Mouse (Mus musculus): ENCODE measurements around the gene Slc9a3r1.

The Slc9a3r1 gene

GRCm38 (mm10) chr11:115188539-115189231 lies 25.5 kb downstream of the Slc9a3r1 start:
- DNase-seq (ENCODE audit: low read depth, low spot score), result no peak

GRCm38 (mm10) chr11:115189304-115189703 lies 26.2 kb downstream of the Slc9a3r1 start:
- DNase-seq (ENCODE audit: low read depth, low spot score), result no peak

GRCm38 (mm10) chr11:115192180-115192579 lies 29.0 kb downstream of the Slc9a3r1 start:
- no peak for DNase-seq (ENCODE audit: low read depth, low spot score)

- no peak for DNase-seq (ENCODE audit: low read depth, low spot score)
These were observed 31.6 kb downstream of the Slc9a3r1 start for GRCm38 (mm10) chr11:115194693-115195092.

- no peak for DNase-seq (ENCODE audit: low read depth, low spot score)
These were observed 32.8 kb downstream of the Slc9a3r1 start for GRCm38 (mm10) chr11:115195933-115196332.

GRCm38 (mm10) chr11:115197558-115197957 lies 34.4 kb downstream of the Slc9a3r1 start:
- DNase-seq (ENCODE audit: low read depth, low spot score), result no peak

GRCm38 (mm10) chr11:115198932-115199384 lies 35.8 kb downstream of the Slc9a3r1 start:
- no peak for DNase-seq (ENCODE audit: low read depth, low spot score)

GRCm38 (mm10) chr11:115200520-115200919 lies 37.4 kb downstream of the Slc9a3r1 start:
- no peak for DNase-seq (ENCODE audit: low read depth, low spot score)

- DNase-seq (ENCODE audit: low read depth, low spot score), result no peak
These were observed 39.2 kb downstream of the Slc9a3r1 start for GRCm38 (mm10) chr11:115202316-115202715.

- DNase-seq (ENCODE audit: low read depth, low spot score), result no peak
These were observed 39.6 kb downstream of the Slc9a3r1 start for GRCm38 (mm10) chr11:115202756-115203155.

- no peak for DNase-seq (ENCODE audit: low read depth, low spot score)
These were observed 45.0 kb downstream of the Slc9a3r1 start for GRCm38 (mm10) chr11:115208126-115208525.

- no peak for DNase-seq (ENCODE audit: low read depth, low spot score)
These were observed 45.9 kb downstream of the Slc9a3r1 start for GRCm38 (mm10) chr11:115208776-115209732.

GRCm38 (mm10) chr11:115209958-115210357 lies 46.8 kb downstream of the Slc9a3r1 start:
- DNase-seq (ENCODE audit: low read depth, low spot score), result no peak

- DNase-seq (ENCODE audit: low read depth, low spot score), result no peak
These were observed 49.0 kb downstream of the Slc9a3r1 start for GRCm38 (mm10) chr11:115212116-115212515.

GRCm38 (mm10) chr11:115215123-115215522 lies 52.0 kb downstream of the Slc9a3r1 start:
- DNase-seq (ENCODE audit: low read depth, low spot score), result no peak

- no peak for DNase-seq (ENCODE audit: low read depth, low spot score)
These were observed 54.6 kb downstream of the Slc9a3r1 start for GRCm38 (mm10) chr11:115217439-115218410.

GRCm38 (mm10) chr11:115219263-115219662 lies 56.1 kb downstream of the Slc9a3r1 start:
- DNase-seq (ENCODE audit: low read depth, low spot score), result no peak

GRCm38 (mm10) chr11:115219685-115220084 lies 56.5 kb downstream of the Slc9a3r1 start:
- DNase-seq (ENCODE audit: low read depth, low spot score), result no peak

GRCm38 (mm10) chr11:115222077-115222476 lies 58.9 kb downstream of the Slc9a3r1 start:
- no peak for DNase-seq (ENCODE audit: low read depth, low spot score)

GRCm38 (mm10) chr11:115222570-115222969 lies 59.4 kb downstream of the Slc9a3r1 start:
- DNase-seq (ENCODE audit: low read depth, low spot score), result no peak

GRCm38 (mm10) chr11:115223451-115223850 lies 60.3 kb downstream of the Slc9a3r1 start:
- DNase-seq (ENCODE audit: low read depth, low spot score), result no peak

Data from c-Kit-negative CD71-positive TER-119-positive erythroid progenitor cells, embryonic 14.5 days (primary cell).